Mouse (Mus musculus): ENCODE data around the gene Fancf. TPM values are rescaled to one million over a fixed set of nuclear protein-coding genes. Genes with fewer than 3 reads are reported as not detected.

Fancf gene
- 12.1 and 14.2 TPM in 2 replicates for polyA plus RNA-seq (2014; fragmentation: Nextera tagmentation; extraction: Ambion mirVana)

DNA sequence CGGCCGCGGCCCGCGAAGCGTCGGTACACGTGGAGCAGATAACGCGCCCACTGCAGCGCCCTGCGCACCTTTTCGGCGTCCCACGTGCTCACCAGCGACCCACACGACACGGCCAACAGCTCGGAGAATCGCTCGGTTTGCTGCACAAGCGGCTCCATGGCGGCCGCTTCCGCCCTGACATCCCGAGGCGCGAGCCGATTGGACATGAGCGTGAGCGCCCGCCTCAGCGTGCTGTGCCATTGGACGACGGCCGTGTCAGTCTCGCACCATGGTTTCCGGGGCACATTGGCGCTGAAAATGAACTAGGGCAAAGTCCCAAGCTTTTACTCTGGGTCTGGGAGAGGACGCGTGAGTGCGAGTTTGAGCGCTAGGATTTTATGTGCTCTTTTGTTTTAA lies at the start of gene Fancf:
TSS of gene Fancf (minus strand) at position 171 of the 396 bp plus-strand sequence.
- no peaks in the 10 kb centered on the region; the same call in 1 of the 2 replicates for H3K4me1 ChIP-seq (replicated peaks; ENCODE audit: control insufficient read depth, insufficient read depth, low read length)
- WGBS: under 1% methylated on average over 43 of the region's 43 CpGs

DNA sequence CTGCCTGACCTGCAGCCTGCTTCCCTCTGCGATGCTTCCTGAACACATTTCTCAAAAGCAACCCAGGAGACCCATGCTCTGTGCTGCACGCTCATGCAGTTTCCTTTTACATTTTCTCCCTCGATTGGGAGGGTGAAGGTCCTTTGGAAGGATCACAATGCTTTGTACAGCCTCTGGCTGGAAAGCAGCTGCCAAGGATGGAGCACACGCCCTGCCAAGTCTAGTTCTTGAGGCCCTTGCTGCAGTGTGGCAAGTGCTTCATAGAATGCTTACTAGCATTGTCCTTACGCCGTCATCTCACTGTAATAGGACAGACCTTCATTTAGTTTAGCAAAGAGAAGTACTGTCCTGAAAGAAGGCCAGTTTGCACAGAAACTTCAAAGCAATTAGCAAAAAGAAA lies 37.0 kb upstream of the Fancf start:
- no peaks in the 10 kb centered on the region for H3K4me1 ChIP-seq (replicated peaks; ENCODE audit: control insufficient read depth, insufficient read depth, low read length)
- ATAC-seq (ENCODE audit: low FRiP score) (no peak), DNase-seq (ENCODE audit: low spot score) (no peak)
- H3K4me2 ChIP-seq (replicated peaks; ENCODE audit: low read depth, low read length): no peak overlapping the region
- no peaks in the 10 kb centered on the region for H3K9me3 ChIP-seq (ENCODE audit: control insufficient read depth, low read length)
- no peak overlapping the region for H3K27ac ChIP-seq (ENCODE audit: low read depth, low read length)
- no peaks in the 10 kb centered on the region for H3K36me3 ChIP-seq (ENCODE audit: control insufficient read depth, insufficient read depth, low read length)
- H3K9ac ChIP-seq (ENCODE audit: low read depth, low read length): no peak overlapping the region
- 73% methylated on average over 6 of the region's 6 CpGs for WGBS
- no peaks in the 10 kb centered on the region for H3K27me3 ChIP-seq (ENCODE audit: control insufficient read depth, insufficient read depth, low read length)
- no peak overlapping the region for H3K4me3 ChIP-seq (ENCODE audit: low read depth, low read length)

More for the DNA sequence above, at the start of gene Fancf:
- no peaks in the 10 kb centered on the region for H3K36me3 ChIP-seq (ENCODE audit: control insufficient read depth, insufficient read depth, low read length)
- peak within 1 kb of the TSS; percentile 72 for H3K9ac ChIP-seq (ENCODE audit: low read depth, low read length)
- H3K4me3 ChIP-seq (ENCODE audit: low read depth, low read length): peak within 1 kb of the TSS; percentile 57
- peak within 1 kb of the TSS; percentile 91 for H3K27ac ChIP-seq (ENCODE audit: low read depth, low read length)
- ATAC-seq (ENCODE audit: low FRiP score) (peak; percentile 99), DNase-seq (ENCODE audit: low spot score) (peak; percentile 97)
- H3K4me2 ChIP-seq (replicated peaks; ENCODE audit: low read depth, low read length): peak within 1 kb of the TSS; percentile 63
- no peaks in the 10 kb centered on the region for H3K27me3 ChIP-seq (ENCODE audit: control insufficient read depth, insufficient read depth, low read length)
- H3K9me3 ChIP-seq (ENCODE audit: control insufficient read depth, low read length): no peaks in the 10 kb centered on the region

- H3K4me3 ChIP-seq (ENCODE audit: low read depth, low read length): no peak overlapping the region
- DNase-seq (ENCODE audit: low spot score) (no peak), ATAC-seq (ENCODE audit: low FRiP score) (no peak)
- H3K4me1 ChIP-seq (replicated peaks; ENCODE audit: control insufficient read depth, insufficient read depth, low read length): no peaks in the 10 kb centered on the region
- no peak overlapping the region for H3K4me2 ChIP-seq (replicated peaks; ENCODE audit: low read depth, low read length)
- H3K9ac ChIP-seq (ENCODE audit: low read depth, low read length): no peak overlapping the region
- no peaks in the 10 kb centered on the region for H3K9me3 ChIP-seq (ENCODE audit: control insufficient read depth, low read length)
- H3K27me3 ChIP-seq (ENCODE audit: control insufficient read depth, insufficient read depth, low read length): no peaks in the 10 kb centered on the region
- WGBS: 48% methylated on average over 2 of the region's 2 CpGs
- no peak overlapping the region for H3K27ac ChIP-seq (ENCODE audit: low read depth, low read length)
- no peaks in the 10 kb centered on the region for H3K36me3 ChIP-seq (ENCODE audit: control insufficient read depth, insufficient read depth, low read length)
These were observed 32.9 kb upstream of the Fancf start for GRCm38 (mm10) chr7:51894939-51895338.

DNA sequence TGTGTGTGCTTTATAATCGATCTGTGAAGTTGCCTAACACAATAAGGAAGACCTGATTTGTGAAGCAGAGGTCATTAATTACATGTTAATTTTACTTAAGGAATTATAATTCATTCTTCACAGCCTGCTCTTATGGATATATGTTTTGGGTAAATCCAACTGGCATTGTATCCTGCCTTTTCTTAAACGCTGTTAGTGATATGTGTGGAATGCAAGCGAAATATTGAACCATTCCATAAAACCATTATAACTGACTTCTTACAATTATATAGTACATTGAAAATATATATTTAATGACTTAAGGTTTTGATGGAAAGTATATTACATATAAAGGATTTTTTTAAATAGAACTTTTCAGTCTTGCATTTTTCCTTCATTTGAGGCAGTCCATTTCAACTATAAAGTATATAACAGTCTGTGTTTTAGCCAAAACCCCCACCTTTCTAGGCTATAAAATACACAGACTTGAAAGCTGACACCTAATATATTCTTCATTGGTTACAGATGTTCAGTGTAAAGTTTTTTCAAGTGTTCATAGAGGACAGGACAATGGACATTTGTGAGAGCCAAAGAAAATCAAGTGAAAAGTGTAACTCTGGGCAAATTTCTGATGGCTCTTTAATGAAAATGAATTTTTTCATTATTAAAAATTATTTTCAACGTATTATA lies 32.2 kb upstream of the Fancf start:
- ATAC-seq (ENCODE audit: low FRiP score) (no peak), DNase-seq (ENCODE audit: low spot score) (no peak)
- Histone ChIP-seq H3K4me3 (ENCODE audit: low read depth, low read length) (no peak overlapping the region), H3K9me3 (ENCODE audit: control insufficient read depth, low read length) (no peaks in the 10 kb centered on the region), H3K9ac (ENCODE audit: low read depth, low read length) (no peak overlapping the region), H3K27me3 (ENCODE audit: control insufficient read depth, insufficient read depth, low read length) (no peaks in the 10 kb centered on the region), H3K36me3 (ENCODE audit: control insufficient read depth, insufficient read depth, low read length) (no peaks in the 10 kb centered on the region), H3K27ac (ENCODE audit: low read depth, low read length) (no peak overlapping the region), H3K4me2 (replicated peaks; ENCODE audit: low read depth, low read length) (no peak overlapping the region), H3K4me1 (replicated peaks; ENCODE audit: control insufficient read depth, insufficient read depth, low read length) (no peaks in the 10 kb centered on the region)
- WGBS: 81% methylated on average over 4 of the region's 4 CpGs

DNA sequence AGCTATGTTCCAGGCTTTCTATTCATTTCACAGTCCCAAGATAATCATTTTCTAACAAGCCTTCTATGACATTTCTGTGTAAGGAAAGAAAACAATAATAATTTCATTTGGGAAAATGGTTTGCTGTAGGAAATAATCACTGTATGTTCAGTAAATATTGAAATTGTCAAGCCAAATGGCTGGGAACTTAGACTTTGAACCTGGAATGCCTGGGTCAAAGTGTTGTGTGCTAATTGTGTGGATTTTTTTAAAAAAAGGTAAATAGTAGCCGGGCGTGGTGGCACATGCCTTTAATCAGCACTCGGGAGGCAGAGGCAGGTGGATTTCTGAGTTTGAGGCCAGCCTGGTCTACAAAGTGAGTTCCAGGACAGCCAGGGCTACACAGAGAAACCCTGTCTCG lies 30.9 kb upstream of the Fancf start:
- DNase-seq (ENCODE audit: low spot score): no peak
- Histone ChIP-seq H3K27ac (ENCODE audit: low read depth, low read length) (no peak overlapping the region), H3K4me3 (ENCODE audit: low read depth, low read length) (no peak overlapping the region), H3K9ac (ENCODE audit: low read depth, low read length) (no peak overlapping the region), H3K4me1 (replicated peaks; ENCODE audit: control insufficient read depth, insufficient read depth, low read length) (no peaks in the 10 kb centered on the region), H3K36me3 (ENCODE audit: control insufficient read depth, insufficient read depth, low read length) (no peaks in the 10 kb centered on the region), H3K4me2 (replicated peaks; ENCODE audit: low read depth, low read length) (no peak overlapping the region), H3K27me3 (ENCODE audit: control insufficient read depth, insufficient read depth, low read length) (no peaks in the 10 kb centered on the region), H3K9me3 (ENCODE audit: control insufficient read depth, low read length) (no peaks in the 10 kb centered on the region)
- no peak for ATAC-seq (ENCODE audit: low FRiP score)
- WGBS: 84% methylated on average over 4 of the region's 4 CpGs

- DNase-seq (ENCODE audit: low spot score) (no peak), ATAC-seq (ENCODE audit: low FRiP score) (no peak)
- Histone ChIP-seq H3K36me3 (ENCODE audit: control insufficient read depth, insufficient read depth, low read length) (no peaks in the 10 kb centered on the region), H3K4me1 (replicated peaks; ENCODE audit: control insufficient read depth, insufficient read depth, low read length) (no peaks in the 10 kb centered on the region), H3K27me3 (ENCODE audit: control insufficient read depth, insufficient read depth, low read length) (no peaks in the 10 kb centered on the region), H3K9me3 (ENCODE audit: control insufficient read depth, low read length) (no peaks in the 10 kb centered on the region), H3K4me2 (replicated peaks; ENCODE audit: low read depth, low read length) (no peak overlapping the region), H3K27ac (ENCODE audit: low read depth, low read length) (no peak overlapping the region), H3K9ac (ENCODE audit: low read depth, low read length) (no peak overlapping the region), H3K4me3 (ENCODE audit: low read depth, low read length) (no peak overlapping the region)
- WGBS: 88% methylated on average over 1 of the region's 1 CpGs
These were observed 30.3 kb upstream of the Fancf start for GRCm38 (mm10) chr7:51892224-51892965.

DNA sequence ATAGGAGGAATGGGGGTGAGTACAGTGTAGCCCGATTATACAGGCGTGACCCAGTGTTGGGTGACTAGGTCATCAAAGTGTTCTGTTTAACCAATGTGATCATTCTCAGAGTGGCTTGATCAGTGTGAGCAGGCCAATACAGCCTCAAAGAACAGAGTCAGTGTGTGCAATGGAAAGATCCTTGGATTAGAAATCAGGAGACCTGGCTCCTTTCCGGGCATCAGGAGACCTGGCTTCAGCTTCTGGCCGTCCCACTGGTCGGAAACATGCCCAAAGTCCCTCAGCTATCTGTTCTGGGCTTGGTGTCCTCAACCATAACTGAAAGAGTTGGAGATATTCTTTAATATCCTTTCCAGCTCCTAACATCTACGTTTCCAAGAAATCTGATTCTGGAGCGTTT lies 27.5 kb upstream of the Fancf start:
- 92% methylated on average over 7 of the region's 7 CpGs for WGBS
- H3K4me2 ChIP-seq (replicated peaks; ENCODE audit: low read depth, low read length): no peak overlapping the region
- H3K27me3 ChIP-seq (ENCODE audit: control insufficient read depth, insufficient read depth, low read length): no peaks in the 10 kb centered on the region
- H3K4me1 ChIP-seq (replicated peaks; ENCODE audit: control insufficient read depth, insufficient read depth, low read length): no peaks in the 10 kb centered on the region
- no peak for DNase-seq (ENCODE audit: low spot score)
- H3K27ac ChIP-seq (ENCODE audit: low read depth, low read length): no peak overlapping the region
- no peaks in the 10 kb centered on the region for H3K36me3 ChIP-seq (ENCODE audit: control insufficient read depth, insufficient read depth, low read length)
- H3K4me3 ChIP-seq (ENCODE audit: low read depth, low read length): no peak overlapping the region
- no peak overlapping the region for H3K9ac ChIP-seq (ENCODE audit: low read depth, low read length)
- no peaks in the 10 kb centered on the region for H3K9me3 ChIP-seq (ENCODE audit: control insufficient read depth, low read length)
- ATAC-seq (ENCODE audit: low FRiP score): no peak

- Histone ChIP-seq H3K4me3 (ENCODE audit: low read depth, low read length) (no peak overlapping the region), H3K4me1 (replicated peaks; ENCODE audit: control insufficient read depth, insufficient read depth, low read length) (no peaks in the 10 kb centered on the region), H3K27ac (ENCODE audit: low read depth, low read length) (no peak overlapping the region), H3K36me3 (ENCODE audit: control insufficient read depth, insufficient read depth, low read length) (no peaks in the 10 kb centered on the region), H3K4me2 (replicated peaks; ENCODE audit: low read depth, low read length) (no peak overlapping the region), H3K9me3 (ENCODE audit: control insufficient read depth, low read length) (no peaks in the 10 kb centered on the region), H3K27me3 (ENCODE audit: control insufficient read depth, insufficient read depth, low read length) (no peaks in the 10 kb centered on the region), H3K9ac (ENCODE audit: low read depth, low read length) (no peak overlapping the region)
- no peak for DNase-seq (ENCODE audit: low spot score)
- WGBS: 78% methylated on average over 11 of the region's 11 CpGs
- ATAC-seq (ENCODE audit: low FRiP score): no peak
These were observed 25.9 kb upstream of the Fancf start for GRCm38 (mm10) chr7:51887678-51888567.

Measured in hindbrain, embryonic 11.5 days (tissue).